Mouse (Mus musculus) B cell, adult 62 days (primary cell): Measurements from ENCODE around the gene Pomt2. TPM values are rescaled to one million over a fixed set of nuclear protein-coding genes. Genes with fewer than 3 reads are reported as not detected.

Source experiments
- total RNA-seq: library from RNA; stranded (reverse); gene quantifications from 4 replicates; pipeline ENCODE4 v1.2.4, GENCODE M21; 2023

Gene Pomt2
- total RNA-seq: 5.6 to 6.6 TPM (median 6.2 TPM) in 4 replicates

GRCm38 (mm10) chr12:87147395-87148089, at the start of gene Pomt2:
Gene Pomt2, minus strand, starts transcription at chr12:87147968.

GRCm38 (mm10) chr12:87146966-87147365, 802 bp downstream of the Pomt2 start, which contains the start of gene Gstz1:
Gene Gstz1, plus strand, starts transcription at chr12:87147165.

DNA sequence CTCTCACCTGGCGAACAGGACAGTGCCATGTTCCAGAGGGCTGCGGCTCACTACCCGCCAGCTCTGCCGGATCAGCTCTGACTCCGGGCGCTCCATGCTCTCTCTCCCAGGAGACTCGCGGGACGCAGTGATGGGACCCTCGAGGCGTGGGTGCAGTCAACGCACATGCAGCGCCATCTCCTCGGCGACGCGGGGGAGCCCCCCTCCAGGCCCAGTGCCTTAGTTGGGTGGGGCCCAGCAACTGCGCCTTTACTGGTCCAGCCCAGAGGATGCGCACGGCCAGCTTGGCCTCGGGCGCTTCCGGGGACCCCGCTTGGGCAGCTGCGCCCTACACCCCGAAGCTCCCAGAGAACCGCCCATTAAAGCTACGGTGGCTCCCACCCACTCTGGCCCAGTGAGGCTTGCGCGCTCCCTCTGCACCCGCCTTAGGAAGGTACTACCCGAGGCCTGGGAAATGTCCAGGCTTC, 45.6 kb downstream of the Pomt2 start, which contains the start of gene Ngb:
Ngb (minus strand) TSS at position 375 of the 467 bp plus-strand sequence.

Other genes with a start within 250 kb of the Pomt2 start
- gene Cipc, start 200.9 kb downstream of the Pomt2 start, total RNA-seq: 49.2 to 55.1 TPM (median 53.5 TPM) in 4 replicates
- gene Zdhhc22, start 157.5 kb downstream of the Pomt2 start, total RNA-seq: not detected in 4 replicates
- not detected in 4 replicates for gene Tmem63c, start 126.6 kb downstream of the Pomt2 start, total RNA-seq
- 0.36 to 0.97 TPM (median 0.47 TPM) in 3 of 4 replicates, not detected in the other for gene Ngb, start 45.4 kb downstream of the Pomt2 start, total RNA-seq
- gene Gstz1, start 803 bp downstream of the Pomt2 start, total RNA-seq: 15.3 to 17.9 TPM (median 16.6 TPM) in 4 replicates
- gene Samd15, start 51.8 kb upstream of the Pomt2 start, total RNA-seq: 1.1 to 1.8 TPM (median 1.2 TPM) in 4 replicates
- 35.7 to 35.9 TPM (median 35.8 TPM) in 4 replicates for gene Tmed8, start 52.5 kb upstream of the Pomt2 start, total RNA-seq
- 5.0 to 10.2 TPM (median 8.7 TPM) in 4 replicates for gene Noxred1, start 90.8 kb upstream of the Pomt2 start, total RNA-seq
- 33.1 to 41.1 TPM (median 36.1 TPM) in 4 replicates for gene Vipas39, start 118.3 kb upstream of the Pomt2 start, total RNA-seq
- 105 to 126 TPM (median 114 TPM) in 4 replicates for gene Ahsa1, start 118.5 kb upstream of the Pomt2 start, total RNA-seq
- gene Ism2, start 151.7 kb upstream of the Pomt2 start, total RNA-seq: not detected in 4 replicates
- 78.2 to 104 TPM (median 87.9 TPM) in 4 replicates for gene Sptlc2, start 240.4 kb upstream of the Pomt2 start, total RNA-seq